Mouse (Mus musculus): Measurements from ENCODE around the gene Nol10. TPM values are rescaled to one million over a fixed set of nuclear protein-coding genes. Genes with fewer than 3 reads are reported as not detected.
"Not testable (repeated sequence)": the region's sequence is repeated elsewhere in the genome, so short reads cannot be mapped to it uniquely, and the experiment has no call there.

Nol10 gene
- total RNA-seq, 4 experiments from 2014 or later = 18.7 to 20.9 (median 19.5) TPM

DNA sequence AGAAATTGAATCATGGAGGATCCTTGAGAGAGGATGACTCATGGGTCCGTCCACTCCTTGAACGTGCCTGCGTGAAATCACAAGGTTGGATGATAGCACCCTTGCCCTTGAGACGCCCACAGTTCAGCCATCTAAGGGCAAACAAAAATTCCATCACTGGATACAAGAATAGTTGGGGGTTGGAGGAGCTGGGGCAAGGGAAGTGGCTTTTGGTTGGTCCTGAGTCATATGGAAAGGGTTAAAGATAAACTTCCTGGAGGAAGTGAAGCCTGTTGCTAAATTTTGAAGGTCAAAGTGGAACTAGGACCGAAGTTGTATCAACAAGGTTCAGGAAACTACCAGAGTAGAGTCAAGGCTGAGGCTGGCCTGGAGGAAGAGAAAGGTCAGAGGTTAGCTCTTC lies 106.8 kb downstream of the Nol10 start:
- no peak for DNase-seq (ENCODE audit: low spot score in 2 of 2)

DNA sequence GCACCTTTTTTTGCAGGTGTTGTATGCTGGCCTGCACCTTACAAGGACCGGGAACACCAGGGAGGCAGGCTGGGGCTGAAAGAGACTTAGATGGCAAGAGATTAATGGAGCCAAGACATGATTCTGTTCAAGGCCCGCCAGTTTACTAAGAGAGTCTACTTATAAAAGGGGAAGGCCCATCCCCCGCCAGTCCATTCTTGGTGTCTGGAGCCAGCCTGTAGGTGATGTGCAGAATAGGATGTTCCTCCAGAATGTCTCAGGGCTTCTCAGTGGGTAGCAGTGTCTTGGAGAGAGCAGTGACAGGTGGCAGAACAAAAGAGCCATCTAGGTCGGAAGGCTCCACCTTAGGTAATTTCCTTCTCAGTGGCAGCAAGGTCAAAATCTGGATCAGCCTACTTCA lies 111.0 kb downstream of the Nol10 start:
- not testable (repeated sequence) for DNase-seq (ENCODE audit: low spot score in 2 of 2)

DNA sequence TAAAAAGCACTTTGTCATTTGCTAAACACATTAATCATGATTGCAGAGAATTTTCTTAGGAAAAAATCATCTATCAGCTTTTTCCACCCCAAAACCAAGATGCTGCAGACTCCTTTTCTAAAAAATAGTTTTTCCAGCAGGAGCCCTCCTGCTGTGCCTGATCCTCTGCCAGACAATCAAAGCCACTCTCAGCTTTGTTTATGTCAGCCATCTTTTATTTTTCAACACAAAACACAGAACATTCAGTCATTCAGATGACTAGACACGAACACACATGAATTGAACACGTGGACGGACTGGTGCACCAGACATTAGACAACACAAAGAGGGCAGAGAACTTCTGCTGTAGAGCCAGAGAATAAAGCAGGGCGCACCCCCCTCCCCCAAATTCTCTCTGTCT lies 115.4 kb downstream of the Nol10 start:
- no peak for DNase-seq (ENCODE audit: low spot score in 2 of 2)

DNA sequence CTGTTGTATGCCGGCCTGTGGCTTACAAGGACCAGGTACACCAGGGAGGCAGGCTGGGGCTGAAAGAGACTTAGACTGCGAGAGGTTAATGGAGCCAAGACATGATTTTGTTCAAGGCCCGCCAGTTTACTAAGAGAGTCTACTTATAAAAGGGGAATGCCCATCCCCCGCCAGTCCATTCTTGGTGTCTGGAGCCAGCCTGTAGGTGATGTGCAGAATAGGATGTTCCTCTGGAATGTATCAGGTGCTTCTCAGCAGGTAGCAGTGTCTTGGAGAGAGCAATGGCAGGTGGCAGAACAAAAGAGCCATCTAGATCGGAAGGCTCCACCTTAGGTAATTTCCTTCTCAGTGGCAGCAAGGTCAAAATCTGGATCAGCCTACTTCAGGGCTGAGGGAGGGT lies 116.3 kb downstream of the Nol10 start:
- not testable (repeated sequence) for DNase-seq (ENCODE audit: low spot score in 2 of 2)

DNA sequence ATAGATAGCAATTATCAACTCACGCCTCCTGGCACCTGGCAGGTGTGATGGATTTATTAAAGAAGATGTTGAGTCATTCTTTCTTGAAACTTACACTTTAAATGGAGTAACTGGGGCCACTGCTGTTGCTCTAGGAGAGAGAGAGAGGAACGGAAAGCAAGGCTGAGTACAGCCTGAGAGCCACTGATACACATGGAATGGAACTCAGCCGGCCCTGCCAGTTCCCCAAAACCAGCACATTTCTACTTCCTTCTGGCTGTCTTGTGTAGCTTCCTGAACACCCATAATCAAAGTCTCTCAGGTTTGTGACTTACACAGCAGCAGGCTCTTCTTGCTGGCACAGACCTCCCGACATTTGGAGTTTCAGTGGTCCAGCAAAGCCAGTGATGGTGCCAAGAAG lies 118.5 kb downstream of the Nol10 start:
- no peak for DNase-seq (ENCODE audit: low spot score in 2 of 2)

DNA sequence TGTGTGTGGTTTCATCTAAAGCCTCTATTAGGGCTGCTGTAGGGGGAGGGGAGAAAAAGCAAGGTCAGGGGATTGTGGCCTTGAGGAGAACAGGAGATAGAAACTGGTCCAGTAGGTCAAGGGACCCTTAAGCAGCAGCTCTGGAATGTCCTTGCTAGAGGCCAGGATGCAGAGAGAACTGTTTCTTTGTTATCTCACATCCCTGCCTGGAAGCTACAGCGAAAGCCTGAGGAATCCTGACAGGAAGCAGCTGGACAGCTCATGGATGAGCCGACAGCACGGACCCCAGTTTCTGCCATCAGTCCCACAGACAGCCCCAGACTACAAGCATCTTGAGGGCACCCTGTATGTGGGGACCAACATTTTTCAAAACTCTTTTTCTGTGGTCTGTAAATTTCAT lies 120.1 kb downstream of the Nol10 start:
- DNase-seq (ENCODE audit: low spot score in 2 of 2) = no peak

DNA sequence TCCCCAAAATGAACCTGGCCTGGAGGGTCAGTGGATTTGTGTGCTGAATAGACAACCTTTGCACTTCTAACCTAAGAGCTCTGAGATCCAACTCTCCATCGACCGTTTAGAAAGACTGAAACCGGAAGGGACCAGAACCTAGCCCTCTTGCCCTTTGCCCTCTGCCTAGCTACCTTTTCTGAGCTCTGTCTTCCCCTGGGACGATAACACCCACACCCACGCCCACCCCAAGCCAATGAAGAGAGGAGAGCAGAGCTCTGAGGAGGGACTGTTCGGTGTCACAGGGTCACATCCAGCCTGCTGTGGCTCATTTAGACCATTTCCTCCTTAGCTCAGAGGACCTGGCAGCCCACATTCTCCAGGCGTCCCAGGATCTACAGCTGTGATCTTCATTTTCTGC lies 121.6 kb downstream of the Nol10 start:
- DNase-seq (ENCODE audit: low spot score in 2 of 2) = no peak

DNA sequence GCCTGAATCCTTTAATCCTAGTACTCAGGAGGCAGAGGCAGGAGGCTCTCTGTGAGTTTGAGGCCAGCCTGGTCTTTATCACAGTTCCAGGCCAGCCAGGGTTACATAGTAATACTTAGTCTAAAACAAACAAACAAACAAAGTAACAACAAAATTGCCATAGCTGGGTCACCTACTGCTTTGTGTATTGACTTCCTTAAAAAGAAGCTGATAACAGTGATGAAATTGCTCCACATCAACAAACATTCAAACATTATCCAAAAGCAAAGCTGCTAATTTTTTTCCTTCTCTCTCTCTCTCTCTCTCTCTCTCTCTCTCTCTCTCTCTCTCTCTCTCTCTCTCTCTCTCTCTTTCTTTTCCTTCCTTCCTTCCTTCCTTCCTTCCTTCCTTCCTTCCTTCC lies 122.3 kb downstream of the Nol10 start:
- not testable (repeated sequence) for DNase-seq (ENCODE audit: low spot score in 2 of 2)

DNA sequence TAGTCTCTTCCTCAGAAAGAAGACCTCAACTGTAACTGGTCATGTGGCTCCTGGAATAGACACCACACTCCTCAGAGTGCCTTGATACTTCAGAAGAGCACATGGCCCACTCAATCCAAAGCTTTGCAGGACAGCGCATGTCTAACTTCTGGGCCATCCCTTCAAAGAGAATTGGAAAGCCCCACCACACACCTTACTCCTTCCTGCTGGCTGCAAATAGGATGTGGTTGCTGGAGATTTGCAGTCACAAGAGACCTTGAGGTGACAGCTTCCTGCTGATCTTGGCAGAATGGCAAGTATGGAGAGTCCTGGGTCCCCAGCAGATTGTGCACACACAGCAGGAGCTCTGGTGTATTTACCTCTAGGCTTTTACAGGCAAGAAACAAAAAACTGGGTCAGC lies 123.1 kb downstream of the Nol10 start:
- DNase-seq (ENCODE audit: low spot score in 2 of 2) = no peak

DNA sequence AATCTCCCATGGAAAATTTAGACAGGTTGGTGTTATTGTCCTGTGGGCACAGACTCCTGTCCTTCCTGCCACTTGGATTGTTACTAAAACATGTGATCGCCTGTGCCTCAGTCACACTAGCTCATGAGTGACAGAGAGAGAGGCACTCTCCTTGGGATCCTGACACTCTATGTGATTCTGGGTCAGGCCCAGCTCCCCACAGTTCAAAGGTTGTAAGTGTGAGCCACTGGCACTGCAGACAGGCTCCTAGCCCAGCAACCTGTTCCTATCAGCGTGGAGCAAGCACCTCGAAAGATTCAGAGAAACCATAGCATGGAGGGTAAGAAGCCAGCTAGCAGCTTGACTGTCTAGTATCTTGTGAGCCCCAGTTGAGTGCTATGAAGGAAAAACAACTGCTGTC lies 124.9 kb downstream of the Nol10 start:
- DNase-seq (ENCODE audit: low spot score in 2 of 2) = no peak

DNA sequence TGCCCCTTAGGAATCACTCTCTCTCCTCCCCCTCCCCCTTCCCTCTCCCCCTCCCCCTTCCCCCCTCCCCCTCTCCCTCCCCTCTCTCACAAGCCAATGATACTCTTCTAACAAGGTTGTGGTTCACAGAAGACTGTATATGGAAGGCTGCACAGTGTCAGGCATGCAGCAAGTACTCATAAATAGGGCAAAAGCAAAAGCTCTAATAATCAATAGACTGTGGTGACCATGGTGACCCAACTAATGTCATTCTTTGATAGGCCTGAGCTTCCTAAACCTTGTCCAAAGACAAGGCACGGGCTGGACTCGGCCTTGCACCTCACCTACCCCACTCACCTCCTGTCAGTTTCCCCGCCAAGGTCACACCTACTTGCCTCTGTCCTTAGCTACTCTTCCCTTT lies 125.6 kb downstream of the Nol10 start:
- DNase-seq (ENCODE audit: low spot score in 2 of 2) = no peak

DNA sequence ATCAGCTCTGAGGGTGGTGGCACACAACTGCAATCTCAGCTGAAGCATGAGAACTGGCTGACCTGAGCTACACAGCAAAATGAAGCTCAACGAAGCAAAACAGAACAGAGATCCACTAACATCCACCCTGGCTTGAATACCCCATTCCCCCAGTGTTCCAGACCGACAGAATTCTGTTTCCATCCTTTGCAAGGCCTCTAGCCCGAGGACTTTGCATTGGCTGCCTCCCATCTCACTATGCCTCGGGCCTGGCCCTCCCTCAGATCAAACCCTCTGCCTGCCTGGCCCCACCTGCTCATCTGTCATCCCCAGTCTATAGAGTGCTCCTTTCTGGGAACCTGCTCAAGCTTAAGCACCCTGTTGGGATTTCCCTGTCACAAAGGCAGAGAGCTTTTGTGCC lies 126.4 kb downstream of the Nol10 start:
- DNase-seq (ENCODE audit: low spot score in 2 of 2) = no peak

DNA sequence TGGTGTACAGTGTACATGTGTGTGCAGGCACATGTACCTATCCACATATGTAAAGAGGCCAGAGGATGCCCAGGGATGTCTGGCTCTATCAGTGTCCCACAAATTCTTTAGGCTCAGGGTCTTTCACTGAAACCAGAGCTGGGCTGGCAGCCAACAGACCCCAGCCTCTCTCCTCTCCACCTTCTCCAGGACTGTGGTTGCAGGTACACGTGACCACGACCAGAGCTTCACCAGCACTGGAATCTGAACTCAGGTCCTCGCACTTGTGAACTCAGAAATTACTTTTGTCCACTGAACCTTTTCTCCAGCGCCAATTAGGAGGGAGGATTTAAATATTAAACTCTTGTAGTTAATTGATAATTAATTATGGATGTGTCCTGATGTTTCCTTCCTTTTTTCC lies 126.9 kb downstream of the Nol10 start:
- DNase-seq (ENCODE audit: low spot score in 2 of 2) = no peak

DNA sequence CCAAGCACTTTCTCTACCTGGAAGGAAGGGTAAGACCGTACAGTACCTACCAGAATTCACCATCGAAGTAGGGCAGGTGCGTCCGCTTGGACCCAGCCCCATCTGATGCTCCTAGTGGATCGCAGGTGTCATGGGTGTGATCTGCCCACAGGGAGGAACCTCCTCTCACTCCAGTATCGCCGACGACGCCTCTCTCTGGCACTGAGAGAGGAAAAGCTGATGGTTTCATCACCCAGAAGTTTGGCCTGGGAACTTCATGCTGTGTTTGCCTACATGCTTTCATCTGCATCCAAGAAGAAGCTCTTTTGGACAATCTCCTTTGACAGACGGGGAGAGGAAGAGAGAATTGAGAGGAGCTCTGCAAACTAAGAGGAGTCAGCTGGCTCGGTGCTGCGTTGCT lies 129.9 kb downstream of the Nol10 start:
- no peak for DNase-seq (ENCODE audit: low spot score in 2 of 2)

DNA sequence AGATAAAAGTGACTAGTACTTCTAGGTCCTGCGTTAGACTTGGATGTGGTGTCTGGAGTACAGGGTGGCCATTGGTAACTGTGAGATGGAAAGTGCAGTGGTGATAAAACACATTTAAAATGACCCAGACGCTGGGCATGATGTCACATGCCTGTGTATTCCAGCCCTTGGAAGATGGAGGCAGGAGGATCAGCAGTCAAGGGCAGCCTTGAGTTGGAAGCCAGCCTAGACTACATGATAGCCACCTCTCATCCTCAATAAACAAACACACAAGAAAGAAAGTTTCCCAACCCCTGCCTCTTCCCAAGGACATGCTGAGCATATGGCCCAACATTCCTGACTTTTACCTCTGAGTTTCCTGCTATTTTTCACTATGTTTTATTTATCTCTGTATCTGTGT lies 130.6 kb downstream of the Nol10 start:
- no peak for DNase-seq (ENCODE audit: low spot score in 2 of 2)

Small RNA genes lying within 50 kb of the gene (microRNA-seq; reads per million reads assigned to microRNA genes)
- gene Mir3066 = 3.3 to 4.4 reads per million in 2 experiments

Other genes with a start within 250 kb of the Nol10 start
- gene Kcnf1, start 171.6 kb upstream of the Nol10 start, total RNA-seq (2022) = 10 to 100 TPM; 75.8 to 83.7 (median 76.9) TPM
- 100 to 1,000 TPM in 2 of 4 experiments, 10 to 100 TPM in 2; 83.8 to 108 (median 101) TPM for gene Pdia6, start 81.9 kb upstream of the Nol10 start, total RNA-seq (2022)
- 1 to 10 TPM; 4.6 to 6.3 (median 4.8) TPM for gene Atp6v1c2, start 19.1 kb upstream of the Nol10 start, total RNA-seq (2022)
- gene Odc1, start 196.3 kb downstream of the Nol10 start, total RNA-seq (2022) = 10 to 100 TPM; 76.1 to 79.2 (median 77.4) TPM

Data from left cerebral cortex, adult 8-10 months (tissue).